Mouse (Mus musculus) limb, embryonic 14.5 days (tissue): ENCODE results near the gene Tcp11l2. TPM values are rescaled to one million over a fixed set of nuclear protein-coding genes. Genes with fewer than 3 reads are reported as not detected.

Experiments
- ATAC-seq: fragments of 200-750 bp; cut with Nextera tagmentation; 2 replicates; pipeline ENCODE4 v1.8.0; 2017; ENCODE audit warnings: low read depth, moderate number of reproducible peaks, moderate TSS enrichment; ENCODE audit not compliant: low FRiP score
- DNase-seq: peaks from one replicate; pipeline ENCODE4 v3.0.0-alpha.2; 2015; ENCODE audit warnings: low spot score
- H3K27ac ChIP-seq: fragments of 300-500 bp; sonication (generic); replicated peaks from 2 replicates; pipeline ENCODE4 v1.5.1; 2014; ENCODE audit warnings: low read depth, mild to moderate bottlenecking, low read length, moderate library complexity, mixed read lengths
- H3K27me3 ChIP-seq: fragments of 300-500 bp; sonication (generic); 2 replicates; pipeline ENCODE4 v1.6.1; 2014; ENCODE audit warnings: low read length, mixed read lengths; ENCODE audit not compliant: control insufficient read depth, insufficient read depth
- H3K36me3 ChIP-seq: fragments of 300-500 bp; sonication (generic); 2 replicates; pipeline ENCODE4 v1.6.1; 2014; ENCODE audit warnings: mild to moderate bottlenecking, low read length, moderate library complexity, mixed read lengths; ENCODE audit not compliant: control insufficient read depth, insufficient read depth
- H3K4me1 ChIP-seq: fragments of 300-500 bp; sonication (generic); 2 replicates; pipeline ENCODE4 v1.6.1; 2014; ENCODE audit warnings: antibody characterized with exemption, low read length, mixed read lengths; ENCODE audit not compliant: control insufficient read depth, insufficient read depth
- H3K4me2 ChIP-seq: fragments of 300-500 bp; sonication (generic); replicated peaks from 2 replicates; pipeline ENCODE4 v1.6.1; 2014; ENCODE audit warnings: low read depth, mild to moderate bottlenecking, low read length, moderate library complexity; ENCODE audit not compliant: severe bottlenecking
- H3K4me3 ChIP-seq: fragments of 300-500 bp; sonication (generic); replicated peaks from 2 replicates; pipeline ENCODE4 v1.5.1; 2014; ENCODE audit warnings: low read length
- H3K9ac ChIP-seq: fragments of 300-500 bp; sonication (generic); 2 replicates; pipeline ENCODE4 v1.6.1; 2014; ENCODE audit warnings: mild to moderate bottlenecking, low read depth, low read length, moderate library complexity; ENCODE audit not compliant: severe bottlenecking
- H3K9me3 ChIP-seq: fragments of 300-500 bp; sonication (generic); 2 replicates; pipeline ENCODE4 v1.6.1; 2016; ENCODE audit warnings: low read length; ENCODE audit not compliant: control insufficient read depth
- POLR2A ChIP-seq: fragments of 200-500 bp; IDR thresholded peaks from 2 replicates; pipeline ENCODE4 v1.8.0; 2012; ENCODE audit warnings: inconsistent platforms, mild to moderate bottlenecking, moderate library complexity, borderline replicate concordance; ENCODE audit not compliant: insufficient read depth, insufficient read length; ENCODE audit errors: extremely low read depth
- WGBS: fragments of 180-500 bp; shearing (Covaris S2); extraction: QIAGEN DNeasy Blood & Tissue Kit; methylation state at CpG from one replicate; pipeline ENCODE4 v1.1.7; 2014; 5-methylcytosine and 5-hydroxymethylcytosine counted together
- polyA plus RNA-seq, 2 experiments: library from polyadenylated mRNA; depleted of rRNA in 1 of 2; stranded (reverse) in 1 of 2; unstranded in 1 of 2; fragments of >200 nt; fragmentation: Nextera tagmentation in 1 of 2; extraction: Ambion mirVana in 1 of 2; gene quantifications; 2 replicates each; pipeline versions ENCODE4 v1.2.1 to v1.2.3; 2012 to 2014

Gene Tcp11l2
- polyA plus RNA-seq, 2 experiments, result 15.8 to 20.0 TPM

DNA sequence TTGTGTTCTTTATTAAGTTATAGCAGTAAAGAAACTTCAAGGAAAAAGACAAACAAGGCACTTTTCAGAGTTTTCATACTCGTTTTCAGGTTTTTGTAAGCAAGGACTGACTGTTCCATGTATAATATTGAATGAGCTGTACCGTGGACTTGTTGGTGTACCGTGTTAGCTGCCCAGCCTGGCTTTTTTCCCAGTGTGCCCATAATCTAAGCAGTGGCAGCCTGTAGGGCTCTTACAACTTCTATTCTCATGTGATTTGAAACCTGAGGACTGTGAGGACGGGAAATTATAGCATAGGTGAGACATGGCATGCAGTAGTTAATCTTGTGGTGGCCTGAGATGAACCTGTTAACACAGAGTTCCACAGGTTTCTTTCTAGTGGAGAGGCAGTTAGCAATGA is 62.0 kb downstream of the Tcp11l2 start:
- Histone ChIP-seq H3K4me3 (no peak overlapping the region), H3K27me3 (no peaks in the 10 kb centered on the region), H3K27ac (no peak overlapping the region), H3K4me1 (no peaks in the 10 kb centered on the region), H3K9me3 (no peaks in the 10 kb centered on the region), H3K4me2 (no peak overlapping the region), H3K9ac (no peak overlapping the region), H3K36me3 (peaks cover 45% of the 10 kb centered on the region)
- TF ChIP-seq POLR2A, result no peak
- 80% methylated on average over 4 of the region's 4 CpGs for WGBS
- no peak for DNase-seq
- no peak for ATAC-seq

DNA sequence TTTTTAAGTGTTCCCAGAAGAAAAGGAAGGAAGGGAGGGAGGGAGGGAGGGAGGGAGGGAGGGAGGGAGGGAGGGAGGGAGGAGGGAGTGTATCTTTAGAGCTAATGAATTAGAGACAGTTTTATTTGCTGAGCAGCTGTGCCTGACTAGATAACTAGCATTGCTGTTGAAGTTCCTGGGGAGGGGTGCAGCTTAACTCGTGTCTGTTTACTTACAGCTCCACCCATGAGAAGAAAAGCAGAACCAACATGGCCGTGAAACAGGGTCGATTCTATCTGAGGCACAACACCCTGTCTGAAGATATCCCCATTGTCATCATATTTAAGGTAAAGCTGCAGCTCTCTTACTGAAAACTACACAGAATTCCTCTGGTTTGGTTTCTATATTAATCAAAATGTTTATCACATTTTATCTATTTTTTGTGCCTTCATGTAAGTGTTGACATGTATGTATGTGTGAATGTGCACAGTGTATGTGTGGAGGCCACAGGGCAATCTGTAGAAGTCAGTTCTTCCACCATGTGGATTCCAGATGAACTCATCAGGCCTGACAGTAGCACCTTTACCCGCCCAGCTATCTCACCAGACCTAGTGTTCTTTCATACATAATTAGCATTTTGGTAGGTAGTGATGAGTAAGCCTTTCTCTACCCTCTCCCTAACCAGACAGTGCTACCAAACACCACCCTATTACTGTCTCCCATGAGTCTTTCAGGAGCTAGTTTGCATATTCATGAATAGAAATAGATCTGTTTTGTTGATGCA is 63.3 kb downstream of the Tcp11l2 start:
- Histone ChIP-seq H3K9me3 (no peaks in the 10 kb centered on the region), H3K36me3 (peaks cover 41% of the 10 kb centered on the region), H3K4me2 (no peak overlapping the region), H3K9ac (no peak overlapping the region), H3K4me1 (no peaks in the 10 kb centered on the region), H3K27me3 (no peaks in the 10 kb centered on the region), H3K27ac (no peak overlapping the region), H3K4me3 (no peak overlapping the region)
- no peak for DNase-seq
- no peak for TF ChIP-seq POLR2A
- 78% methylated on average over 4 of the region's 4 CpGs for WGBS
- ATAC-seq, result no peak

DNA sequence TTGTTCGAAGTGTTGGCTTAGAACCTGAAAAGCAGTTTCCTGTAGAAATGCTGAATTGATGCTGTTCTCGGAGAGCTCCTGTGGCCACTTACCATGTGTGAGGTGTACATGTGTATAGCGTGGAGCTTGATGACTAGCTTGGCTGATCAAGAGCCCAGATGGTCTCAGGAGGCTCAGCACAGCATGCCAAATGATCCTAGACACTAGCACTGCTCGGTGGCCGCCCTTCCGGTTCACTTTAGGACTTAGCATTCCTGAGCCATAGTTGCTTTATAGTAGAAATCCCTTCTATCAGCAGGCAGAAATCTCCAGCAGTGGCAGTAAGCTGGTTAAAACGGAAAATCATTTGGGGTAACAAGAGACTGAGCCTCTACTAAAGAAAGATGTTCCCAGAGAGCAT is 64.4 kb downstream of the Tcp11l2 start:
- WGBS, result 86% methylated on average over 7 of the region's 7 CpGs
- Histone ChIP-seq H3K9ac (no peak overlapping the region), H3K4me1 (no peaks in the 10 kb centered on the region), H3K4me3 (no peak overlapping the region), H3K36me3 (peaks cover 35% of the 10 kb centered on the region), H3K27ac (no peak overlapping the region), H3K4me2 (no peak overlapping the region), H3K9me3 (no peaks in the 10 kb centered on the region), H3K27me3 (no peaks in the 10 kb centered on the region)
- no peak for DNase-seq
- TF ChIP-seq POLR2A, result no peak
- no peak for ATAC-seq

DNA sequence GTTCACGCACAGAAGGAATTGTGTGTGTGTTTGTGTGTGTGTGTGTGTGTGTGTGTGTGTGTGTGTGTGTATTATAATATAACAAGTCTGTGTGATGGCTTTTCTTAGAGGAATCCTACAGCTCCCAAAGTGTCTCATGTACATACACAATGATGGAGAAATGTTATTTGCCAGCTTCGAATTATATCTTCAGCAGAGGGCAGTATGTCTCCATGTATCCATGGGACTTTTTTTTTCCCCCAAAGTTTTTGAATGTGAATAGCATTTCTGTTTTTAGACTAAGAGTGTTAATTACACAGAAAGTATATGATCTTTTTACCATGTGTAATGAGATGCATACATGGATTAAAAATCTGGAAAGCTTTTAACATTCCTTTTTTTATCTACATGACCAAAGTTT is 65.2 kb downstream of the Tcp11l2 start:
- Histone ChIP-seq H3K4me3 (no peak overlapping the region), H3K27ac (no peak overlapping the region), H3K4me2 (no peak overlapping the region), H3K36me3 (peaks cover 31% of the 10 kb centered on the region), H3K9ac (no peak overlapping the region), H3K9me3 (no peaks in the 10 kb centered on the region), H3K4me1 (no peaks in the 10 kb centered on the region), H3K27me3 (no peaks in the 10 kb centered on the region)
- TF ChIP-seq POLR2A, result no peak
- ATAC-seq (no peak), DNase-seq (peak; percentile 29)
- WGBS, result 85% methylated on average over 2 of the region's 2 CpGs

DNA sequence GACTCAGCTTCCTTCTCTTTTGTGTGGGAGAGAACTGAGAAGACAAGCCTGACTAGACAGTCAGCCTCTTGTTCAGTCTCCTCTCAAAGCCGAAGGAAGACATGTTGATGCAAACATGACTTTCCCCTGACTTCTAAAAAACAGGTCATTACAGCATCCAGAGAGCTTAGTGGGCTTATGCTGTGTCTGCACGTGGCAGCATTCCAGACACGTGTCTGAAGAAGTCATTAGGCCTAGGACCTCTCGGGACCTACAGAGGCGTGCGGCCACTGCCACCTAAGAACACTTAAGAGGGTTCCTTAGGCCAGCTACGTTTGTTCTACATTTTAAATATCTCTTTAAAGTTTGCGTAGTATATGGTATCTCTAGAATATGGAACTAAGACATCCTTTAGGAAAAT is 69.5 kb downstream of the Tcp11l2 start:
- WGBS, result 70% methylated on average over 8 of the region's 8 CpGs
- Histone ChIP-seq H3K9me3 (no peaks in the 10 kb centered on the region), H3K27ac (no peak overlapping the region), H3K4me3 (no peak overlapping the region), H3K36me3 (peaks cover 29% of the 10 kb centered on the region), H3K4me1 (no peaks in the 10 kb centered on the region), H3K27me3 (no peaks in the 10 kb centered on the region), H3K4me2 (no peak overlapping the region), H3K9ac (no peak overlapping the region)
- no peak for DNase-seq
- no peak for ATAC-seq
- TF ChIP-seq POLR2A, result no peak
